Mouse (Mus musculus) MEL (cell line): ENCODE results near the gene Fer1l5.

Experiments used
- CHD1 ChIP-seq: IDR thresholded peaks from 2 replicates; pipeline ENCODE4 v1.6.1; 2012; ENCODE audit warnings: low read depth, mild to moderate bottlenecking, inconsistent platforms, low read length, improper control_type of control experiment
- CTCF ChIP-seq, 3 experiments: IDR thresholded peaks in 2 of 3; conservative IDR thresholded peaks in 1 of 3; 2 replicates each; pipeline ENCODE4 v1.5.1; 2011 to 2012; ENCODE audit warnings: low read length in 3 of 3, low read depth in 2 of 3, mild to moderate bottlenecking in 2 of 3, improper control_type of control experiment in 1 of 3, inconsistent platforms in 1 of 3, mixed read lengths in 1 of 3, moderate library complexity in 1 of 3; ENCODE audit not compliant: control insufficient read depth in 1 of 3, insufficient read depth in 1 of 3, poor library complexity in 1 of 3, severe bottlenecking in 1 of 3
- EP300 ChIP-seq, 2 experiments: IDR thresholded peaks; 2 replicates each; pipeline ENCODE4 v1.6.1; 2011; ENCODE audit warnings: improper control_type of control experiment in 2 of 2, low read length in 2 of 2, low read depth in 1 of 2, mild to moderate bottlenecking in 1 of 2
- POLR2A ChIP-seq, 2 experiments: IDR thresholded peaks; 2 replicates each; pipeline ENCODE4 v1.6.1; 2011 to 2012; ENCODE audit warnings: low read length in 2 of 2, mild to moderate bottlenecking in 2 of 2, control low read depth in 1 of 2, improper control_type of control experiment in 1 of 2, low read depth in 1 of 2, moderate library complexity in 1 of 2; ENCODE audit not compliant: control insufficient read depth in 1 of 2, insufficient read depth in 1 of 2, poor library complexity in 1 of 2
- RCOR1 ChIP-seq: IDR thresholded peaks from 2 replicates; pipeline ENCODE4 v1.6.1; 2012; ENCODE audit warnings: low read depth, mild to moderate bottlenecking, inconsistent platforms, low read length, improper control_type of control experiment

DNA sequence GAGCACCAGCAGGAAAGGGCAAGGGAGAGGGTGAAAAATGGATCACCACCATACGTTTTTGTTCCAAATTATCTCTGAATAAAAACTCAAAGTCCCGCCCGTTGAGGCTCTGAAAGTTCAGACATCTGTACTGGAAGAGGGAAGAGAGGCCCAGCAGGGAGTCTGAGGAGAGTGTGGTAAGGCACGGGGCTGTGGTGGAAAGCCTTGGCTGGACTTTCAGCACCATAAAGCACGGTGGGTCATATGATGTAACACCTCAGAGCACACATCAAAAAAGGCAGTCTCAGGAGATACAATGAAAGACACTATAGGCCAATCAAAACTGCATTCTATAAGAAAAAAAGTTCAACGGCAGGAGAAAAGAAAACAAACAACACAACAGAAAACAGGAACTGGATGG is 40.3 kb upstream of the Fer1l5 start:
- TF ChIP-seq POLR2A (IDR thresholded peaks at IDR 0.05; ENCODE audit: control insufficient read depth in 1 of 2, insufficient read depth in 1 of 2, low read depth in 1 of 2, low read length in 2 of 2, poor library complexity in 1 of 2) (no peak), CTCF (IDR thresholded peaks at IDR 0.05 in 2 of 3, conservative IDR thresholded peaks at IDR 0.05 in 1 of 3; ENCODE audit: control insufficient read depth in 1 of 3, insufficient read depth in 1 of 3, low read depth in 2 of 3, low read length in 3 of 3, poor library complexity in 1 of 3, severe bottlenecking in 1 of 3) (no peak), CHD1 (no peak), EP300 (IDR thresholded peaks at IDR 0.05; ENCODE audit: low read depth in 1 of 2, low read length in 2 of 2) (no peak), RCOR1 (no peak)
